Mouse (Mus musculus) liver, embryonic 14.5 days (tissue): Measurements from ENCODE around the gene Dlg1. TPM values are rescaled to one million over a fixed set of nuclear protein-coding genes. Genes with fewer than 3 reads are reported as not detected.

Source experiments
- ATAC-seq: fragments of 200-750 bp; cut with Nextera tagmentation; 2 replicates; pipeline ENCODE4 v1.8.0; 2017; ENCODE audit warnings: moderate number of reproducible peaks, mild to moderate bottlenecking, moderate library complexity; ENCODE audit not compliant: insufficient read depth
- DNase-seq, 3 experiments: peaks; one replicate each; pipeline ENCODE4 v3.0.0-alpha.2; 2012 to 2013; ENCODE audit warnings: low read depth in 3 of 3, low spot score in 3 of 3
- H3K27ac ChIP-seq: fragments of 300-500 bp; sonication (generic); 2 replicates; pipeline ENCODE4 v1.5.1; 2014; ENCODE audit warnings: moderate library complexity, mild to moderate bottlenecking, control low read depth, inconsistent platforms
- H3K27me3 ChIP-seq: fragments of 300-500 bp; sonication (generic); 2 replicates; pipeline ENCODE4 v1.6.1; 2014; ENCODE audit warnings: mild to moderate bottlenecking, low read length, moderate library complexity; ENCODE audit not compliant: control insufficient read depth, insufficient read depth
- H3K36me3 ChIP-seq: fragments of 300-500 bp; sonication (generic); replicated peaks from 2 replicates; pipeline ENCODE4 v1.6.1; 2014; ENCODE audit warnings: low read depth; ENCODE audit not compliant: control insufficient read depth, insufficient read depth
- H3K4me1 ChIP-seq, 2 experiments: fragments of 200-500 bp in 1 of 2; fragments of 300-500 bp in 1 of 2; sonication (generic) in 1 of 2; replicated peaks; 2 replicates each; pipeline ENCODE4 v1.6.1; 2012 to 2014; ENCODE audit warnings: antibody characterized with exemption in 1 of 2, inconsistent platforms in 1 of 2, low read length in 1 of 2; ENCODE audit not compliant: control insufficient read depth in 2 of 2, insufficient read depth in 2 of 2
- H3K4me2 ChIP-seq: fragments of 300-500 bp; sonication (generic); 2 replicates; pipeline ENCODE4 v1.6.1; 2014; ENCODE audit warnings: low read depth, mild to moderate bottlenecking, control low read depth, moderate library complexity
- H3K4me3 ChIP-seq, 2 experiments: fragments of 200-500 bp in 1 of 2; fragments of 300-500 bp in 1 of 2; sonication (generic) in 1 of 2; 2 replicates each; pipeline ENCODE4 v1.5.1; 2012 to 2014; ENCODE audit warnings: low read depth in 2 of 2, low read length in 2 of 2, mild to moderate bottlenecking in 2 of 2, control low read depth in 1 of 2, inconsistent platforms in 1 of 2, moderate library complexity in 1 of 2; ENCODE audit not compliant: insufficient read depth in 1 of 2
- H3K9ac ChIP-seq: fragments of 300-500 bp; sonication (generic); replicated peaks from 2 replicates; pipeline ENCODE4 v1.6.1; 2014; ENCODE audit warnings: mild to moderate bottlenecking, control low read depth, moderate library complexity
- H3K9me3 ChIP-seq: fragments of 300-500 bp; sonication (generic); 2 replicates; pipeline ENCODE4 v1.6.1; 2016; ENCODE audit warnings: low read length, mixed read lengths; ENCODE audit not compliant: control insufficient read depth
- CTCF ChIP-seq: IDR thresholded peaks from 2 replicates; pipeline ENCODE4 v1.5.1; 2016; ENCODE audit warnings: antibody characterized with exemption, low read depth, control low read depth
- EP300 ChIP-seq: IDR thresholded peaks from 2 replicates; pipeline ENCODE4 v1.6.1; 2016; ENCODE audit warnings: antibody characterized with exemption, low read depth
- WGBS: fragments of 180-500 bp; shearing (Covaris S2); extraction: QIAGEN DNeasy Blood & Tissue Kit; methylation state at CpG from one replicate; pipeline ENCODE4 v1.1.7; 2014; ENCODE audit not compliant: insufficient replicate concordance; 5-methylcytosine and 5-hydroxymethylcytosine counted together
- polyA plus RNA-seq, 2 experiments: library from polyadenylated mRNA; depleted of rRNA in 1 of 2; stranded (reverse) in 1 of 2; unstranded in 1 of 2; fragments of >200 nt; fragmentation: Nextera tagmentation in 1 of 2; extraction: Ambion mirVana in 1 of 2; gene quantifications; 2 replicates each; pipeline versions ENCODE4 v1.2.1 to v1.2.3; 2012 to 2014

Gene Dlg1
- polyA plus RNA-seq, 2 experiments, result 7.3 to 12.9 TPM

GRCm38 (mm10) chr16:31659453-31659852, 3.8 kb upstream of the Dlg1 start:
- no peak for TF ChIP-seq CTCF
- no peak for TF ChIP-seq EP300

GRCm38 (mm10) chr16:31662556-31663378, 476 bp upstream of the Dlg1 start:
- H3K4me2 ChIP-seq, result peak overlapping the region; percentile 81
- H3K36me3 ChIP-seq, result peaks cover 11% of the 10 kb centered on the region; the same call in 1 of the 2 replicates
- no peak overlapping the region for H3K27ac ChIP-seq
- no peak for ATAC-seq
- H3K9me3 ChIP-seq, result no peaks in the 10 kb centered on the region
- WGBS, result 15% methylated on average over 22 of the region's 22 CpGs
- H3K4me1 ChIP-seq, result peaks cover 10 to 11% of the 10 kb centered on the region in 2 experiments; a peak in 3 of 4 replicates
- peak overlapping the region; percentile 85 to 95 for H3K4me3 ChIP-seq
- H3K27me3 ChIP-seq, result peaks cover 16% of the 10 kb centered on the region
- peak overlapping the region; percentile 90 for H3K9ac ChIP-seq
- TF ChIP-seq EP300 (no peak), CTCF (no peak)
- DNase-seq, result no peak

More at GRCm38 (mm10) chr16:31659453-31659852, 3.8 kb upstream of the Dlg1 start:
- ATAC-seq (no peak), DNase-seq (no peak)
- WGBS, result 28% methylated on average over 5 of the region's 5 CpGs
- Histone ChIP-seq H3K36me3 (no peaks in the 10 kb centered on the region), H3K27me3 (peaks cover 16% of the 10 kb centered on the region), H3K9me3 (no peaks in the 10 kb centered on the region), H3K27ac (no peak overlapping the region), H3K4me1 (peaks cover 0 to 8% of the 10 kb centered on the region in 2 experiments; a peak in 2 of 4 replicates), H3K4me2 (no peak overlapping the region), H3K4me3 (no peak overlapping the region), H3K9ac (no peak overlapping the region)

GRCm38 (mm10) chr16:31664287-31664597, 999 bp downstream of the Dlg1 start:
- DNase-seq, result peak in 1 of 3 experiments; percentile 6
- Histone ChIP-seq H3K36me3 (peaks cover 11% of the 10 kb centered on the region; the same call in 1 of the 2 replicates), H3K4me1 (peaks cover 10 to 11% of the 10 kb centered on the region in 2 experiments; a peak in 3 of 4 replicates), H3K4me2 (peak overlapping the region; percentile 81), H3K9ac (peak overlapping the region; percentile 90), H3K27ac (peak overlapping the region; percentile 64), H3K9me3 (no peaks in the 10 kb centered on the region), H3K4me3 (peak overlapping the region; percentile 85 to 95), H3K27me3 (peaks cover 13% of the 10 kb centered on the region)
- ATAC-seq, result peak; percentile 64
- WGBS, result under 1% methylated on average over 36 of the region's 36 CpGs
- no peak for TF ChIP-seq EP300
- no peak for TF ChIP-seq CTCF

- no peak for TF ChIP-seq EP300
- TF ChIP-seq CTCF, result peak; percentile 28; the same call in 1 of the 2 replicates
- Histone ChIP-seq H3K4me3 (no peak overlapping the region), H3K4me2 (no peak overlapping the region), H3K9ac (no peak overlapping the region), H3K36me3 (peaks cover 7% of the 10 kb centered on the region), H3K9me3 (no peaks in the 10 kb centered on the region), H3K27me3 (no peaks in the 10 kb centered on the region), H3K27ac (no peak overlapping the region), H3K4me1 (no peaks in the 10 kb centered on the region)
- no peak for ATAC-seq
- no peak for DNase-seq
- 77% methylated on average over 1 of the region's 1 CpGs for WGBS
Observed at GRCm38 (mm10) chr16:31672202-31672601, 9.0 kb downstream of the Dlg1 start.

GRCm38 (mm10) chr16:31677463-31677862, 14.2 kb downstream of the Dlg1 start:
- H3K4me2 ChIP-seq, result no peak overlapping the region
- H3K27me3 ChIP-seq, result no peaks in the 10 kb centered on the region
- no peak overlapping the region for H3K9ac ChIP-seq
- no peak overlapping the region for H3K27ac ChIP-seq
- TF ChIP-seq EP300, result no peak
- TF ChIP-seq CTCF, result no peak
- H3K36me3 ChIP-seq, result no peaks in the 10 kb centered on the region
- 0 out of 4 replicates have a peak, but pooled peaks cover 0 to 4% of the 10 kb centered on the region in 2 experiments for H3K4me1 ChIP-seq
- DNase-seq, result no peak
- no peak overlapping the region for H3K4me3 ChIP-seq
- no peaks in the 10 kb centered on the region for H3K9me3 ChIP-seq
- 40% methylated on average over 4 of the region's 4 CpGs for WGBS
- no peak for ATAC-seq
